Mouse (Mus musculus): ENCODE measurements around the gene Drd3.
A peak's percentile ranks its signal among the peaks of the same experiment; 100 is the strongest.

Gene Drd3

DNA sequence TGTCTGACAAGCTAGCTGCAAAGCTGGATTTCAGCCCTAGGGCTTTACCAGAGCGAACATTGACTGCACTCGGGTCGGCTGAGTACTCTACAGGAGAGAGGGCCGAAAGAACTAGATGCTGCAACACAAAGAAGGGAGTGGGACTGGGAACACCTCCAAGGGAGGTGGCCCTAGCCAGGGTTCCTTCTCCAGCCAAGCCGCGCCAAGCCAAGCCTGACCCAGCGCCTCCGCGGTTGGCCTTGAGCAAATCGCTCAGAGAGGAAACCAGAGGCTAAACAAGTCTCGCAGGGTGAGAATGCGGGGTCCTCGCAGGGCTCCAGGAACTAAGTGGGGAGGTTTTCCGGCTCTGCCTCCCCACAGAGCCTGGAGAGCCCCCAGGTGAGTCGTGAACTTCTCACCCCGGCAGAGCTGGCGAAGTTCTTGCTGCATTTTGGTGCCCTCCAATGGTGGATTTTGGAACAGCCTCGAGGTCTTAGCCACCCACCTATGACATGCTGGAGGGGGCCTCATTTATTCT is 48.0 kb downstream of the Drd3 start:
- peak; percentile 63 to 78 for DNase-seq (ENCODE audit: low spot score in 2 of 2)

DNA sequence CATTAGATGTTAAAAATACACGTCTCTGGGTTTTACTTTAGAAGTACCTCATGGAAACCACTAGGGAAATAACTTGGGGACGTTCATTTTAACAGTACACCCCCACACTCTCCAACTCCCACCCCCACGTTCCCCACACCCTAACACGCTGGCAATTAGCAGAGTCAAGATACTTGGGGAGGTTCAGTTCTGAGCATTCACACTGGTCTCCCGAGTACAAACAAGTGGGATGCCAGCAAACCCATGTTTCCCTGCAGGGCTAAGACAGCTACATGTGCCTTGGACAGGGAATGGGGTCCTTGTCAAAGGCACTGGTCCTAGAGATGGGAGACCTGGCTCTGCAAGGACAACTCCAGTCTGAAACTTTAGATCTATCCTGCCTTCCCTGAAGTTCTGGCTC is 48.6 kb downstream of the Drd3 start:
- no peak for DNase-seq (ENCODE audit: low spot score in 2 of 2)

DNA sequence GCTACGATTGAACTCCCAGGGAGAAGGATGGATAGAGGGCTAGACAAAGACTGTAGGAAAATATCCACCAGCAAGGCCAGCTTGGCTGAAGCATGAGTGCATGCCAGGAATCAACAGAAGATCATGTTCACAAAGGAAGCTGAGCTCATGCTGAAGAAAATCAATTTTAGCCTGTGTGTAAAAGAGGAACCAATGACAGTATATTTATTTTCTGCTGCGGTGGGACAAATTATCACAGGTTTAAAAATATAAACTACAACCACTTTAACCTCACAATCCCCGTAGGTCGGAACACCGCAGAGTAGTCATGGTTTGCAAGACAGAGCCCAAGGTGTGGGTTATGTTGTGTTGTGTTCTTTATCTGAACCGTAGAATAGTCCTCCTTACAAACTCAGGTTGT is 50.5 kb downstream of the Drd3 start:
- no peak for DNase-seq (ENCODE audit: low spot score in 2 of 2)

DNA sequence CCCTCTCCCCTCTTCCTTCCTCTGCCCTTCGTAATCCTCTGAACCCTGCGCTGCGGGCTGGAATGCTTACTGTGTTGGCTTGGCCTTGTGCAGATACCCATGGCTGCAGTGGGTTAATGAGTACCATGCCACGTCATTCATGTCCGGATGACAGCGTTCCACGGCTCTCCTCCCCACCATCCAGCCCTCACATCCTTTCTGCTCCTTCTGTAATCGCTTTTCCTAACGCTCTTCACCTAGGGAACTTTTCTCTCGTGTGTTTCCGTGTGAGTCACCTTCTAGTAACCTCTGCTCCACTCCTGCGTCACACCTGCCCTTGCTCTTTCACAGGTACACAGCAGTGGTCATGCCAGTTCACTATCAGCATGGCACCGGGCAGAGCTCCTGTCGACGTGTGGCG is 53.2 kb downstream of the Drd3 start:
- DNase-seq (ENCODE audit: low spot score in 2 of 2) = no peak

DNA sequence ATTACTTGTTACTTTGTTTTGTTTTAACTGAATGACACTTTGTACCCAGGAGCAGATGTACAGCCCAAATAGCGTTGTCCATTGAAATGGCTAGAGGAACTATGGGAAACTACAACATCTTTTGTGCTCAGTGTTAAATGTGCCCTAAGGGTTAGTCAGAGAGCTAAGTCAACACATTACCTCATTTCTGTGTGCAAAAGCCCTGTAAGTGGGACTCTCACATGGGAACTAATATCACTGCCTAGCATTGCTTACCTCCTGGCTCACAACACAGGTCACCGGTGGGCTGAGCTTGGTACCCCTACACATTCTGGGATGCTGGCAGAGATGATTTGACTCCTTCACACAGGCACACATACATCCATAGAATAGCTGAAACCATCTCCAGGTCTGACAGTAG is 55.6 kb downstream of the Drd3 start:
- DNase-seq (ENCODE audit: low spot score in 2 of 2) = no peak

DNA sequence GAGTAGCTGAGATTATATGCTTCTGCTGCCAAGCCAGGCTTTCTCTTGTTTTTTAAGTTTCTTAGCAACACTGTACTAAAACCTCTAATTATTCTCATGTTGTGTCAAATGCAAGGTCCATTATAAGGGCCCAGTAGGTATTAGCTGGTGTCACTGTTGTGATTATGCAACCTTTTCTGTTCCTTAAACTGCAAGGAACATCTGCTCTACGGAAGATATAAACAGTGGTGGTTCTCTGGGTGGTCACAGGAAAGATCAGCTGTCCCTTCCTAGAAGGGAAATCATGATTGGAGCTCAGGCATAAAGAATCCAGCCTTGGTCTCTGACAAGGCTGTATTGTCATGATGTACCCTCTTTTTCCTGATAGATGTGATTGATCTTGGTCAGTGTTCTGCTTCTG is 57.6 kb downstream of the Drd3 start:
- DNase-seq (ENCODE audit: low spot score in 2 of 2) = no peak

DNA sequence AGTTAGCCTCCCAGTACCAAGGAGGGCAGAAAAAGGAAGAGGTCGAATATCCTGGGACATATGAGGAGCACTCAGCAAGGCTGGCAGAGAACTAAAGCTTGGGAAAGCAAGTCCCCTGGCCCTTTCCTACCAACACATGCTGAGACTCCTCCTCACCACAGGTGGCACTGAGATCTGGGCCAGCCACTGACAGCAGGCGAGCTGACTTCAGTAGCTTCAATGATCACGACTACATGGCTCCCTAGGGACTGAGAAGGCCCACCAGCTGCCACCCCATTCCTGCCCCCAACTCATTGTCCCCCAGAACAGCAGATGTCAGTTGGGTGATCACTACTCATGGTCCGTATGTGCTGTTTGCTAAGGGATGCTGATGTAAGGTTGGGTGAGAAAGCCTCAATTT is 60.8 kb downstream of the Drd3 start:
- peak in 1 of 2 experiments; percentile 25 for DNase-seq (ENCODE audit: low spot score in 2 of 2)

DNA sequence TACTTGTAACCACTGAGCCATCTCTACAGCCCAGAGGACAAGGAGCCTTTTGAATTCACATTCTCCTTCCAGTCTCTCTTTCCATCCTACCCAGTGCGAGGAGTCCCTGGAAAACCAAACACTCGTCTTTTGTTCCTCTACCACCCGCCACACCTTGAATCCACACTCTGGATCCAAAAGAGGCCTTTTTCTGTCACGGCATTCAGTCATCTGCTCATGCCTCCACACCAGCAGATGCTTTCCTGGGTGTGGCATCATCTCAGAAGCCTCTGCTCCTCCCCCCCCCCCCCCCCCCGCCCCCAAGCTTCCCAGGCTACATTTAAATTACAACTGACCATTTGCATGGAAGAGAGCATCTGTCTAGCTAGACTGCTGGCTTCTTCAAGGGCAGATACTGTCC is 62.5 kb downstream of the Drd3 start:
- DNase-seq (ENCODE audit: low spot score in 2 of 2) = no peak

DNA sequence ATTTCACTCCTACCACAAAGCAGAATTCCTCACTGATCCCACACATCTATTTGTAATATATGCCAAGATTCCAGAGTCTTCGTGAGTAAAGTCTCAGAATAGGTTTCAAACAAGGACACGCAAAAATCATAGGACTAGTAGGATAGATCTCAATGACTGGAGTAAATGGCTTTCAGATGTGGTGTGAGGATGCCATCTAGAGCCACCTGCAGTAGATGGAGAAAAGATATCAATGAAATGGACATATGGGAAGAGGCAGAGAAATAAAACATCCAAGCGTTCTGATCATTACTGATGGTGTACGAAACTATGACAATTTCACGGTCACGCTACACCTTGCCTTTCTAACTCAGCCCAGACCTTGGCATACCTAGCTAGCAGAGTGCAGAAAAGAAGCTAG is 64.6 kb downstream of the Drd3 start:
- no peak for DNase-seq (ENCODE audit: low spot score in 2 of 2)

DNA sequence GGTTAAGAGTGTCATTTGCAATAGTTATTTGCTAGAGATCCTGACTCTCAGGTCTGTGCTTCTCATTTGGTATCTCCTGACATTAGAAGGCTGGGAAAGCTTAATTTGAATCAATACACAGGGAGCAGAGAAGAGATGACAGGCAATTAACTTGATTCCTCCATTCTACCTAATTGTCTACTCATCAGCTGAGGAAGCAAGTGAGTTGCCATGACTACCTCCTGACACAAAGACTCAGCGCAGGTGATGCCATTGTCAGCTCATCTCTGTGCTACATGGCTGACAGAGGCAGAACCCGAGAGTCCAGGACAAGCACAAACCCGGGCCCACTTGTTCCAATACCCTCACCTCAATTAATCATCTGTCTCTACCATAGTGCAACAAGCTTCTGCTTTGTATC is 73.7 kb downstream of the Drd3 start:
- no peak for DNase-seq (ENCODE audit: low spot score in 2 of 2)

DNA sequence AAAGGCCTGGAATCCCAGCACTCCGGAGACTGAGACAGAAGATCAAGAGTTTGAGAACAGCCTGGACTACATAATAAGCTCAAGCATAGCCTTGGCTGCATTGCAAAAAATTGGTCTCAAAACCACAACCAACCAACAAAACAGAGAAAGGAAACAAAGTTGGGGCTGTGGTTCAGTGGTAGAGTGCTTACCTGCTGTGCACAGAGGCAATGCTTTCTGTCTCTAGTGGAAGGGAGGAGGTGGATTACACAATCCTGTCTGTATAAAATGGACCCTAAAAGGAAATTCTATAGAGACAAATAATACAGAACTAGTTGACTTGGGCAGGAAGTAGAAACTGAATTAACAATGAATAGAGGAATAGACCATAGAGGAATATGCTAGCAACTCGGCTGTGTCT is 78.1 kb downstream of the Drd3 start:
- no peak for DNase-seq (ENCODE audit: low spot score in 2 of 2)

DNA sequence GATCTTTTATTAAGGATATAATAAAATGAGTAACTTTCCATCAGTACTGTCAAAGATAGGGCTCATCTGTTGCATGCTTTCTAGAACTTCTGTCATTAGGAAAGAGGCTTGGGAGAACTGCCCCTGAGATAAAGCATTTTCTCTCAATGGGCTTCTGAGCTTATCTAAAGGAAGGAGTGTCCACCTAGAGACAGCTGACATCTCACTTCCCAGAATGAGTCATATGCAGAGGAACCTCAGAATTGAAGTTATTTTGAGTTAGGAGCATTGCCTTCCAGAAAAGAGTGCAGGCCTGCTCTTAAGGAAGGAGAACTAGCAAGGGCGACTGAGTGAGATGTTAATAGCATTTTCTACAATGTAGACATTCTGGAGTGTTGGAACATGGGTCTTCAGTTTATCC is 87.4 kb downstream of the Drd3 start:
- no peak for DNase-seq (ENCODE audit: low spot score in 2 of 2)

DNA sequence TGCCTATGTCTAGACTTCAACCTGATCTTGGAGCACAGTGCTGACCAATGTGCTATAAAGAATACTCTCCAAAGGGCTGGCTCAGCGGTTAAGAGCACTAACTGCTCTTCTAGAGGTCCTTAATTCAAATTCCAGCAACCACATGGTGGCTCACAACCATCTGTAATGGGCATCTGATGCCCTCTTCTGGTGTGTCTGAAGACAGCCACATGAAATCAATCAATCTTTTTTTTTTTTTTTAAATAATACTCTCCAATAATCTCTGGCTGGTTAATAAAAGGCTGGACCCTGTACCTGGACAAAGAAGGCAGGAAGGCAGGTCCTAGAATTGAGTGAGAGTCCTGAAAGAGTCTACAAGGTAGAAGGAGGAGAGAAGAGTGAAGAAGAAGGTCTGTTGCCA is 96.0 kb downstream of the Drd3 start:
- no peak for DNase-seq (ENCODE audit: low spot score in 2 of 2)

DNA sequence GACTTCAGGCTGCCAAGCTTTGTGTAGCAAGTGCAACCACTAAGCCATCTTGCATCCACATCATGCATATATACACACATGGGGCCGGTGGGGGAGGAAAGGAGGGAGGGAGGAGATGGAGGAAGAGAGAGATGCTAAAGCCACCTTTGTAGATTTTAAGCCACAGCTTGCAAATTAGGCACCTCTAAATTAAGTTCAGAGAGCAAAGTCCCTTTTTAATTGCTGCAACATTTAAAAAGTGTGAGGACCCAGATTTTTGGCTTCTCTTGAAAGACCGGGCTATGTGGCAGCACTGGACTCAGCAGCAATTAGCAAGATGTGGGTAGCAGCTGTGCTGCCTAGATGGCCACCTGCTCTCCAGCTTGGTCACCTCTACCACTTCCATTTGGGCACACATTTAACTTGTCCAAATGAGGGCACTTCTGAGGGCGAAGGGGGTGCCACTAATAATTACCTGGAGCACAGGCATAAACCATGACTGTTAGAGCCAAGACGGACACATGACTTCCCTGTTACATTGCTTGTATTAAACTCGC is 105.2 kb downstream of the Drd3 start:
- DNase-seq (ENCODE audit: low spot score in 2 of 2) = no peak

DNA sequence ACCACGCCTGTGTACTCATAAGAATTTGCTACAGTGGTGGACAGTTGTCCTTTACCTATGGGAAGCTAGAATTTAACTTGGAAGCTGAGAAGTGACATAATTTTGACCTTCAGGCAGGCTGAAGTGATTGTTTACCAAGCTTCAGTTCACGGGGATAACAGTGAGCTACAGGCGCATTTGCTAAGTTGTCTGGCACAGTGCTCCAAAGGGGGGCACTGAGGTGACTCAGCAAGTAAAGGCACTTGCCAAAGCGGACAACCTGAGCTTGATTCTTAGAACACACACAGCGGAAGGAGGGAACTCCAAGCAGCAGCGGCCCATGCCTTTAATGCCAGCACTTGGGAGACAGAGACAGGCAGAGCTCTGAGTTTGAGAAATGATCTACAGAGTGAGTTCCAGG is 106.8 kb downstream of the Drd3 start:
- no peak for DNase-seq (ENCODE audit: low spot score in 2 of 2)

DNA sequence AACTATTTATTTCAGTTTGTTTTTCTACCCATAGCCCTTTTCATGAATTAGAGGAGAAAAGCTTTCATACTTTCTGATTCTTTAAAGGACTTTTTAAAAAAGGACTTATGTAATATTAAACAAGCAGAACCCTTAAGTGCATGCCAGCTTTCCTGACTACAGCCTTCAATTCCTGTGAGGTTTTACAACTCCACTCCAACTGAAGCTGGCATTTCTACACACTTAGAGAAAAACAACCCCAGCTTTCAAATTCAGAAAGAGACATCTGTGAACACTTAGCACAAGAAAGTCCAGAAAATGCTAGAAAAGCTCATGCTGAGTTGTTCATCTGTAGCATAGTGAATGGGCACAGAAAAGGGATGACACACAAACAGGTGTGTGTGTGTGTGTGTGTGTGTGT is 116.0 kb downstream of the Drd3 start:
- no peak for DNase-seq (ENCODE audit: low spot score in 2 of 2)

DNA sequence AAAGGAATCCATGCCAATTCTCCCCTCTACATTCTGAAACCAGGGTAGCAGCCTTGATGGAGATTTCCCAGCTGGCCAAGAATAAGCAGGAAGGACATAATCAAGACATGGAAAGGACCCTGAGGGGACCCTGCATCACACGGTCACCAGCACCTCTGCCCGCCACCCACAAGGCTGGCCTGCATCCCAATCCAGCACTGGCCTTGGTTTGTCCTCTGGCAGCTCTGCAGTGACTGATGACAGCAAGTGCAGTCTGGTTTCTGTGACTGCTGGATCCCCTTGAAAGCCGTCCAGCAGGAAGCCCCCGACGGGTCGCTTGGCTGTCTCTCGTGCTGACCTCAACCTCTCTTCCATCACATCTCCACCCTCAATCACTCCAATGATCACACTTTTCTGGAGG is 117.6 kb downstream of the Drd3 start:
- DNase-seq (ENCODE audit: low spot score in 2 of 2) = no peak

All from cerebellum, postnatal 4 days (tissue).